Mouse (Mus musculus) testis, adult 2 months (tissue): ENCODE data around the gene Cd207. TPM values are rescaled to one million over a fixed set of nuclear protein-coding genes. Genes with fewer than 3 reads are reported as not detected.

Experiments used
- H3K27ac ChIP-seq: fragments of 200-500 bp; 2 replicates; pipeline ENCODE4 v1.5.1; 2012; ENCODE audit warnings: low read depth, low read length; ENCODE audit not compliant: control insufficient read depth, insufficient read depth
- H3K27me3 ChIP-seq: fragments of 200-500 bp; 2 replicates; pipeline ENCODE4 v1.6.1; 2012; ENCODE audit warnings: mild to moderate bottlenecking, low read length, moderate library complexity; ENCODE audit not compliant: control insufficient read depth, insufficient read depth
- H3K36me3 ChIP-seq: fragments of 200-500 bp; 2 replicates; pipeline ENCODE4 v1.6.1; 2012; ENCODE audit warnings: mild to moderate bottlenecking, low read length; ENCODE audit not compliant: control insufficient read depth, insufficient read depth
- H3K4me1 ChIP-seq: fragments of 200-500 bp; 2 replicates; pipeline ENCODE4 v1.6.1; 2012; ENCODE audit warnings: low read length; ENCODE audit not compliant: control insufficient read depth, insufficient read depth
- H3K4me3 ChIP-seq: fragments of 200-500 bp; 2 replicates; pipeline ENCODE4 v1.5.1; 2012; ENCODE audit warnings: low read depth, mild to moderate bottlenecking, low read length, moderate library complexity, mixed read lengths; ENCODE audit not compliant: control insufficient read depth
- CTCF ChIP-seq: fragments of 200-500 bp; IDR thresholded peaks from 2 replicates; pipeline ENCODE4 v1.5.1; 2012; ENCODE audit warnings: low read depth, mild to moderate bottlenecking, inconsistent platforms, low read length, moderate library complexity; ENCODE audit not compliant: control insufficient read depth, insufficient read depth, insufficient replicate concordance
- POLR2A ChIP-seq: fragments of 200-500 bp; IDR thresholded peaks from 2 replicates; pipeline ENCODE4 v1.6.1; 2012; ENCODE audit warnings: low read depth, mild to moderate bottlenecking, inconsistent platforms, low read length, moderate library complexity; ENCODE audit not compliant: control insufficient read depth
- polyA plus RNA-seq: library from polyadenylated mRNA; depleted of rRNA; stranded (reverse); fragments of >200 nt; gene quantifications from 2 replicates; pipeline ENCODE4 v1.2.3, GENCODE M21; 2012

Cd207 gene
- polyA plus RNA-seq, 1 experiment: not detected

DNA sequence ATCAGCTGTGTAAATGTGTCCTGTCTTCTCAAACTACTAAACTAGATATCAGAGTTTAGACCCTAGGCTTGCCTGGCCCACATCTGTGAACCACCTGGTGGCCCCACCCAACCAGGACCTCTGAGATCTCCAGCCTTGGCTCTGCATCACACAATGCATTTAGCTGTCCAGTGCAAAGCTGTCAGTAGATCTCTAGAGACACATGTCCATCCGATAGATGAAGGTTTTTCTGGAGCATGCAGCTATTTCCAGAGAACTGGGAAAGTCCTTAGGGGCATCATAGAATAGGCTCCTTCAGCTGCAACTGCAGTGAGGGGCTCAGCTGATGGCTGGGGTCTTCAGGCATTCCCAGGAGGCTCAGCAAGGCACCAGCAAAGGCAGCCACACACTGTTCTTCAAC lies 26.6 kb upstream of the Cd207 start:
- no peak overlapping the region for H3K27ac ChIP-seq
- no peak overlapping the region for H3K4me3 ChIP-seq
- peaks cover 2% of the 10 kb centered on the region; the same call in 1 of the 2 replicates for H3K27me3 ChIP-seq
- peaks cover 5% of the 10 kb centered on the region; the same call in 1 of the 2 replicates for H3K4me1 ChIP-seq
- TF ChIP-seq POLR2A: no peak
- TF ChIP-seq CTCF: no peak
- no peaks in the 10 kb centered on the region for H3K36me3 ChIP-seq

DNA sequence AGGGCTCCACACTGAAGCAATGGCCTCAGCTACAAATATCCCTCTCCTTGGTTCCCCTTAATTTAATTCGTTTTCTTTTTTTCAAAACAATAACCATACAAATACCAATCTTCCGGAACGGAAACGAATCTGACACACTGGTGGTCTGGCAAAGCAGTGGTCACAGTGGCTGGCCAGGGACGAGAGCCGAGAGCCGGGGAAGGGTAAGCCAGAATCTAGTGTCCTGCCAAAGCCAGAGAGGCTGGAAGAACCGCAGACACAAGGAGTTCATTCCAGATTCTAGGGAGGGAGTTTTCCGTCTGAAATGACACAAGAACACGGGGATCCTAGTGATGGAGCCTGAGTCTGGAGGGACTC lies 26.0 kb upstream of the Cd207 start:
- Histone ChIP-seq H3K4me1 (peaks cover 5% of the 10 kb centered on the region; the same call in 1 of the 2 replicates), H3K36me3 (no peaks in the 10 kb centered on the region), H3K4me3 (no peak overlapping the region), H3K27me3 (peaks cover 2% of the 10 kb centered on the region; the same call in 1 of the 2 replicates), H3K27ac (no peak overlapping the region)
- TF ChIP-seq POLR2A (no peak), CTCF (no peak)

GRCm38 (mm10) chr6:83703000-83703721 lies 25.5 kb upstream of the Cd207 start:
- Histone ChIP-seq H3K4me1 (peaks cover 5% of the 10 kb centered on the region; the same call in 1 of the 2 replicates), H3K27ac (no peak overlapping the region), H3K27me3 (peaks cover 2% of the 10 kb centered on the region; the same call in 1 of the 2 replicates), H3K36me3 (no peaks in the 10 kb centered on the region), H3K4me3 (no peak overlapping the region)
- TF ChIP-seq CTCF (no peak), POLR2A (no peak)

- Histone ChIP-seq H3K4me1 (peaks cover 5% of the 10 kb centered on the region; the same call in 1 of the 2 replicates), H3K4me3 (peak overlapping the region; percentile 56), H3K27me3 (peaks cover 2% of the 10 kb centered on the region; the same call in 1 of the 2 replicates), H3K36me3 (no peaks in the 10 kb centered on the region), H3K27ac (no peak overlapping the region)
- TF ChIP-seq CTCF (no peak), POLR2A (no peak)
Measured at GRCm38 (mm10) chr6:83702146-83702999, 24.7 kb upstream of the Cd207 start.

- Histone ChIP-seq H3K36me3 (no peaks in the 10 kb centered on the region), H3K27me3 (peaks cover 2% of the 10 kb centered on the region; the same call in 1 of the 2 replicates), H3K27ac (no peak overlapping the region), H3K4me1 (peaks cover 5% of the 10 kb centered on the region; the same call in 1 of the 2 replicates), H3K4me3 (no peak overlapping the region)
- no peak for TF ChIP-seq CTCF
- no peak for TF ChIP-seq POLR2A
Measured at GRCm38 (mm10) chr6:83701001-83701400, 23.3 kb upstream of the Cd207 start.

GRCm38 (mm10) chr6:83699971-83700370 lies 22.3 kb upstream of the Cd207 start:
- no peak overlapping the region for H3K27ac ChIP-seq
- no peak overlapping the region for H3K4me3 ChIP-seq
- no peaks in the 10 kb centered on the region for H3K36me3 ChIP-seq
- TF ChIP-seq CTCF (no peak), POLR2A (no peak)
- H3K4me1 ChIP-seq: peaks cover 5% of the 10 kb centered on the region; the same call in 1 of the 2 replicates
- H3K27me3 ChIP-seq: peaks cover 2% of the 10 kb centered on the region; the same call in 1 of the 2 replicates

GRCm38 (mm10) chr6:83697932-83698331 lies 20.3 kb upstream of the Cd207 start:
- H3K4me1 ChIP-seq: peaks cover 7% of the 10 kb centered on the region
- H3K27ac ChIP-seq: no peak overlapping the region
- H3K36me3 ChIP-seq: no peaks in the 10 kb centered on the region
- no peak for TF ChIP-seq POLR2A
- TF ChIP-seq CTCF: no peak
- no peak overlapping the region for H3K4me3 ChIP-seq
- H3K27me3 ChIP-seq: peaks cover 2% of the 10 kb centered on the region; the same call in 1 of the 2 replicates
